Mouse (Mus musculus) MN1 (cell line): ENCODE data around the gene Gm9970.
"Not testable (repeated sequence)": the region's sequence is repeated elsewhere in the genome, so short reads cannot be mapped to it uniquely, and the experiment has no call there.

Source experiments
- DNase-seq: peaks from one replicate; pipeline ENCODE4 v3.0.0-alpha.2; 2016; ENCODE audit warnings: low spot score

Gm9970 gene

GRCm38 (mm10) chr5:31222696-31223095 is 18.3 kb downstream of the Gm9970 start:
- DNase-seq = no peak

DNA sequence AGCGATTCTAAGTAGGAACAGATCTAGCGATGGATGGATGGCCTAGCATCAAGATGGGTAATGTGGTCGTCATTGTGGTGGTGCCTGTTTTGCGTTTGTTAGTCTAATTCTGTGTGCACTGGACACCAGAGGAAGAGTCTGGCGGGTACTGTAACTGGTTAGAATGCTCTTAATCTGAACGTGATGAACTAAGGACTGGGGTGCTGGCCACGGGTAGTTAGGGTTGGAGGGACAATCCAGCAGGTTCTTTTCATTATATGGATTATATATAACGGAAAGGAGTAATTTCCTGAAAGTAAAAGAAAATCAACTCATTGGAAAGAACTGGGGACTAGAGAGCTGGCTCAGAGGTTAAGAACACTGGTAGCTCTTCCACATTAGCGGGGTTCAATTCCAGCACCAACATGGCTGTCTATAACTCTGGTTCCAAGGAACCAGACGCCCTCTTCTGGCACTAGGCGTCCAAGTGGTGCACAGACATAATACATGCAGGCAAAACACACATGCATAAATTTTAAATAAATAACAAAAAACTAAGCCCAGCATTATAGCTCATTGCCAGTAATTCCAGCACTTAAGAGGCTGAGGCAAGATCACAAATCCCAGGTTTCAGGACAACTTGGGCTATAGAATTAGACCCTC is 19.6 kb downstream of the Gm9970 start:
- peak; percentile 78 for DNase-seq

DNA sequence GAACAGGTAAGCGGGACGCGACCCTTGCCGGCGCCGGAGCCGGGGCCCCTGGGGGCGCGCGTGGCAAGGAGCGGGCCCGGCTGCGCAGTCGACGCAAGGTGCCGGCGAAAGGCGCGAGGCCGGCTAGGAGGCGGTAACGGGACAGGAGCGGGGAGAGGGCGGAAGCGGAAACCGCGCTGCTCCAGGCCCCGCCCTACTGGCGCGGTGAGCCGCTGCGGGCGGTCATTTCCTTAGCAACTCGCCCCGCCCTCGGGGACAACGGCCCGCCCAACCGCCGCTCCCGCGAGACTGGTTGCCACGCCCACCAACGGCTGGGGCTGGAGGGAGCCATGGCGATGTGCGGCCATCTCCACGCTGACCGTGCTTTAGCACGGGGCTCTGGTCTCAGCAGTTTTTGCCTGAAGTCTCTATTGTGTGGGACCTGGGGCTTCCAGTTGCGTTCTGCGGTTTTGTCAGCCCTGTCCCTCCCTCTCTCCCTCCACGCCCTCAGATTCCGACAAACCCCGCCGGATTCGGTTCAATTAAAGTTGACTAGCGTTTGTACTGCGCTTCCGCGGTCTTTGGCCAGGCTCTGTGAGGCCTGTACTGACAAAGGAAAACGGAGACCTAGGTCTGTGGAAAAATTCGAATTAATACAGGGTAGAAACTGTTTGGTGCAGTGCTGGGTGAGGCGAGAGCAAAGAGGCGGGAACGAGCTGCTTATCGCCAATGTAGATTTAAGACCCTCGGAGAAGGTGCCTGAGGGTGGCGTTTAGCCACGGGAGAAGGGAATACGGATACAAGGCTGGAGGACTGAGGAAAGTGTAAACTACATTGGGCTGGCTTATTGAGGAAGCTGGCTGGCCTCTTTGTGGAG is 20.4 kb downstream of the Gm9970 start, which contains the start of gene Ppm1g:
Gene Ppm1g, minus strand, starts transcription at position 240 of the 856 bp plus-strand sequence.
- DNase-seq = peak; percentile 98

DNA sequence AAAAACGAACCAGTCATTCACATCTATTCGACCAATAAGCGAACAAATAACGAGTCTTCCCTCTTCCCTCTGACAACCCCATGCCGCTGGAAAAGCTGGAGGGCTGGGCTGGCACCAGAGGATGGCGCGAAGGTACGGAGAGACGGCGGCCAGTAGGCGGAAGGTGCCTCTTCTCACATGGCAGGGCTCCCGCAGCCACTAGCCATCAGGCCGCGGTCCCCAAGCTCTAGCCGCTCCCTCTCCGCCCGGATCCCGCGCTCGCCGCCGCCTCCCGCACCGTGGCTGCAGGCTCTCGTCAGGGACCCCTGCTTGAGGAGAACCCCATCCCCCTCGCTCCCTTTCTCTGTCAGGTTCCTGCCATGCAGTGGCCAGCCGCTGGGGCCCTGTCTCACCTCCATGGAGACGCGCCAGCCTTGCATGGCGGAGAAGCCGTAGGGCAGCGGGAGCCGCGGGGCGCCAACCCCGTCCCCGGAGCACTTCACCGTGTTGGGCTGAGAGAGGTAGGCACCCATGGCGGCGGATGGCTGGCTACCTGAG is 21.1 kb downstream of the Gm9970 start:
- DNase-seq = peak; percentile 69

DNA sequence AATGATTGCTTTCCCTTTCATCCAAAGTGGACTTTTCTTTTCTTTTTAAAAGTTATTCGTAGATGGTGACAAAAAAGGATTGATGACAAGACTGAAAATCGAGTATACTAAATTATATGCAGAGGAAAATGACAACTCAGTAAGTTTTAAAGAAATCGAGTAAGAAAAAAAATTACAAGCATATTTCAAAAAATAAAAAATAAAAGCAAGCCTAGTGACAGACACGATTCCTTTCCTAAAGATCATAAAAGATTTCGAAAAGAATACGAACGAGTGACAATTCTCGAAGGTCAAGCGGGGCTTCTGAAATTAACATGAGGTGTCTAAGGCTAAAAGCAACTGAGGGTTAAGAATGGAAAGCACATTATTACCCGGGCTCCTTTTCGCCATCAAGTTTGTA is 21.6 kb downstream of the Gm9970 start:
- DNase-seq = no peak

- DNase-seq = peak; percentile 69
Observed at GRCm38 (mm10) chr5:31219070-31219469, 22.0 kb downstream of the Gm9970 start.

DNA sequence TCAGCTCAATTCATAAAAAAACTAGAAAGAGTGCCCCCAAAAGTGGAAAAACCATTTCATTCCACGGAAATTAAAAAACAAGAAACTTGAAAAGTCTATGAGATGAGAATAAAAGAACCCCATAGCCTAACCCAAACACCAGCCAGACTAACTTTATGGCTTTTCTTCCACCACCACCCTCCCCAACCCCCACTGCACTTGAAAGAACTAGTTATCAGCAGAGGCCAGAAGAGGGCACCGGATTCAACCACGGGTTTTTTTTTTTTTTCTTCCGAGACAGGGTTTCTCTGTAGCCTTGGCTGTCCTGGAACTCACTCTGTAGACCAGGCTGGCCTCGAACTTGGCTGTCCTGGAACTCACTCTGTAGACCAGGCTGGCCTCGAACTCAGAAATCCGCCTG is 22.7 kb downstream of the Gm9970 start:
- no peak for DNase-seq

DNA sequence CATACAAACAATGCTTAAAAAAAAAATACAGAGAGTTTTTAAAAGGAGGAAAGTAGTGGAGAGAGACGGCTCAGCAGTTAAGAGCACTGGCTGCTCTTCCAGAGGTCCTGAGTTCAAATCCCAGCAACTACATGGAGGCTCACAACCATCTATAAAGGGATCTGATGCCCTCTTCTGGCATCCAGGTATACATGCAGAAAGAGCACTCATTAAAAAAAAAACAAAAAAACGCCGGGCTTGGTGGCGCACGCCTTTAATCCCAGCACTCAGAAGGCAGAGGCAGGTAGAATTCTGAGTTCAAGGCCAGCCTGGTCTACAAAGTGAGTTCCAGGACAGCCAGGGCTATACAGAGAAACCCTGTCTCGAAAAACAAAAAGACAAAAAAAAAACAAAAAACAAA is 24.5 kb downstream of the Gm9970 start:
- not testable (repeated sequence) for DNase-seq

- DNase-seq = no peak
Observed at GRCm38 (mm10) chr5:31204421-31204820, 36.6 kb downstream of the Gm9970 start.

DNA sequence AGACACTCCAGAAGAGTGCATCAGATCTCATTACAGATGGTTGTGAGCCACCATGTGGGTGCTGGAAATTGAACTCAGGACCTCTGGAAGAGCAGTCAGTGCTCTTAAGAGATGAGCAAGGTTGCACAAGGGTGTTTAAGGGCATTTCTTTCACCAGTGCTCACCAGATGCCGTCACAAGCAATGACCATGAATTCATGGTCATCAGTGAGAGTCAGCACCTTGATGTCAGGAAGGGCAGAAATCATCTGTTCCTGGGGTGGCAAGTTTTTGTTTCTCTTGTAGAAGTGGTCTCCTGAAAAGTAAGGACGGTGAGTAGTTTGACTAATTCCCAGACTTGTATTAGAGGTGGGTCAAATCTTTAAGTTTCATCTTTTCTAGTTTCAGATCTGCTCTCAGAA is 37.2 kb downstream of the Gm9970 start:
- no peak for DNase-seq

GRCm38 (mm10) chr5:31202933-31203332 is 38.1 kb downstream of the Gm9970 start:
- no peak for DNase-seq

DNA sequence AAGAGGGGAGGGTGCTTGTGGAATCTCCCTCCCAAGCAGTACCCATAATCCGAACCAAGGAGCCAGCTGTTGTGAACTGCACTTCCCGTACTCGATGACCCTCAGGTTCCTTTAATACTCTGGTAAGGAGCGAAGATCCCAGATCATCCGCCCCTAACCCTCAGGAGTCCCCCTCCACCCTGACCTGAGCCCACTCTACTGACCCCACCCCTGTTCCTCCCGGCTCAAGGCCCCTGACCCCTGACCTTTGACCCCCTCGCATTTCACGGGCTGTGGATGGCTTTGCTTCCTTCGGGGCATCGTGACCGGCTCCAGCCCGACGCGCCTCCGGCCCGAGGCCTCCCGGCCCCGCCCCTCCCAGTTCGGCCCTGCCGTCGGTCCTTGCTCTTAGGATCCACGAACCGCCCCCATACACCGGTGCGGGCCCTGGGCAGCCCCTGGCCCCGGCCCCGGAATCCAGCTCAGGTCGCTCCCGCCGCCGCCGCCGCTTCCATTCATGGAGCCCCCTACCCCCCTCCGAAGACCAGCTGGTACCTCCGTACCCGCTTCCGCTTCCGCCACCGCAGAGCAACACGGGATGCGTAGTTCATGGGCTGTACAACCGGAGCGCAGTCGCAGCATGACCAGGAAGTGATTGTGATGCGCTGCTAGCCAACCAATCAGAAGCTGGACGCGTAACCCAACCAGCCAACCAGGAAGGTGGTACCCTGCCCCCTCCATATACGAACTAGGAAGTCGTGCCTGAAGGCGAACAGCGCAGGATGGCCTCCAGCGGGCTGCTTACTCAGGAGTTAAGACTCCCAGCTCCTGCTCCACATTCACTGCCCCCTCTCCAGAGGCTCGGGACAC is 39.1 kb downstream of the Gm9970 start, which contains the start of gene Zfp513:
Gene Zfp513, minus strand, starts transcription at position 562 of the 849 bp plus-strand sequence.
- peak; percentile 97 for DNase-seq

DNA sequence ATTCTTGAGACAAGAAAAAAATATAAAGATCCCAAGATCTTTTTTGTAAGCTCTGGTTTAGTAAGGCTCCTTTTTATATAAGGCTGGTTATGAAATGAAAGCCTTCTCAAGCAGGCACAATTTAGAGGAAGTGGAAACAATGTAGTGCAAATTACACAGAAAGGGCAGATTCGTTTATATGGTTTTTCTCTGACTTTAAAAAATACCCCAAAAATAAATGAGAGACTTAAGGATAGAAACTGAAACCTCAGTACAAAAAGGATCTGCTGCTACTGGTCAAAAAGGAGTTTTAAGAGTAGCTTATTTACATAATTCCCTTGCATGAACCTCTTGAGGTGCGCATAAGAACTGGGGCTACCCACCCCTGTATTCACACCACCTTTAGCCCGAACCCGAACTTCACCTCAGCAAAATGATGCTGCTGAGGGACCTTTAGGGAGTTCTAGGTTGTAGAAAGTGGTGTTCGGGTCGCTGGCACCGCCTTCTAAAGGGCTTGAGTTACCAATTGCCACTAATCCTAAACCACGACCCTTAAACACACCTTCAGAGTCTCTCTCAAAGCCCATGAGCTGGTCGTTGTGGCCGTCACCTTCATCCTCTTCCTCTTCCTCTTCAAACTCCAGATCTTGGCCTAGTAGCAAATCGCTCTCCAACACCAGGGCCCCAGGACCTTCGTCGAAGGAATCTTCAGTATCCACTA is 39.8 kb downstream of the Gm9970 start:
- no peak for DNase-seq

GRCm38 (mm10) chr5:31200327-31200768 is 40.7 kb downstream of the Gm9970 start:
- no peak for DNase-seq

DNA sequence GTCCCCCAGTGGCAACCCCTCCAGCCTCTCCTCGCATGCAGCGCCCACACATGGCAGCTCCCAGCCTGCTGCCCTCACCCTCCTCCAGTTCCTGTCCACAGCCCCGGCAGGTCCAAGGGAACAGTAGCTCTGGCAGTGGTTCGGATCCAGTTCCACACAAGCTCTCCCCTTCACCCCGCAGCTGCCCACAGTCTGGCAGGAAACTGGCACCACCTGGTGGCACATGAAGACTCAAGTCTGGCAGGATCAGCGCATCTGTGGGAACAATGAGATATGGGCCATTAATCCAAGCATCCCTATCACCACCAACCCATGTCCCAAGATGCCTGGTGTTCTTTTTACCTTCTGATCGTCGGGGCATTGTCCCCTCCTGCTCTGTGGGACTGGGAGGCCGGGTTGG is 41.1 kb downstream of the Gm9970 start:
- peak; percentile 61 for DNase-seq

- DNase-seq = no peak
Observed at GRCm38 (mm10) chr5:31199321-31199892, 41.6 kb downstream of the Gm9970 start.

- no peak for DNase-seq
Observed at GRCm38 (mm10) chr5:31198616-31199320, 42.3 kb downstream of the Gm9970 start.

DNA sequence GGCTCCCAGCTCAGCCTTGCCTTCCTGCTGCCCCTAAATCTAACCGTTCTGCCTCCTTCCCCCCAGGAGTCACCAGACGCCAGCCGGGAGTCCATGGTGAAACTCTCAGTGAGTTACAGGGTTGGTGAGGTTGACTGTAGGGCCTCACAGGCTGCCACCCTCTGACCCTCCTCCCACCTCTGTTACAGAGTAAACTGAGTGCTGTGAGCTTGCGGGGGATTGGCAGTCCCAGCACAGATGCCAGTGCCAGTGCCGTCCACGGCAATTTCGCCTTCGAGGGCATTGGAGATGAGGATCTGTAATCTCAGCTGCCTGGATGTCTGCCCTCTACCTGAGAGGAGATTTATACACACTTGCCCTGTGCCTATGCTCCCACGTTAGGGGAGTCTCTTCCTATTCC is 42.9 kb downstream of the Gm9970 start:
- no peak for DNase-seq

DNA sequence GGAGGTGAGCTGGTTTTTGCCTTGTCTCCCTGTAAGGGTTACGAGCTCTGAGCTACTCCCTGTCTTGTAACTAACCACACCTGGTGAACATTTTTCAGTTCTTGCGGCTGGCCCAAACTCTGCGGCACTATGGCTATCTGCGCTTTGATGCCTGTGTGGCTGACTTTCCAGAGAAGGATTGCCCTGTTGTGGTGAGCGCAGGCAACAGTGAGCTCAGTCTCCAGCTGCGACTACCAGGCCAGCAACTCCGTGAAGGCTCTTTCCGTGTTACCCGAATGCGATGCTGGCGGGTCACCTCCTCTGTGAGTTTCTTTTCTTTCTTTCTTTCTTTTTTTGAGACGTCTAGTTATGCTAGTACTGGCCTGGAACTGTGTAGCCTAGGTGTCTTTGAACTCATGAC is 44.0 kb downstream of the Gm9970 start:
- no peak for DNase-seq

DNA sequence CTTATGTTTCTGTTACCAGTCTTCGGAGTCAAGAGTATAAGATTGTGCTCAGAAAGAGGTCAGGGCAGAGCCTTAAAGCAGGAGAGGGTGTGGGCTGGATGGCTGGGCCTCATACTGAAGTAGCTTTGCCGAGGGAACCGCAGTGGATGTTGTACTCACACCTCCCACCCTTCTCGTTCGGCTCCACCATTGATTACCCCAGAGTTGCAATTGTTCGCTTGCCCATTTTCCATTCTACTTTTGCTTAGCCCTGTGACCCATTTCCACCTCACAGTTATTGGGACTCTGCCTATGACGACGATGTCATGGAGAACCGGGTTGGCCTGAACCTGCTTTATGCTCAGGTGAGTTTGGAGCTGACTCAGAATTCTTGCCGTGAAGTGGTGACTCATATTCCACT is 44.8 kb downstream of the Gm9970 start:
- DNase-seq = no peak
